Mouse (Mus musculus) duodenum, adult 2 months (tissue): ENCODE data around the gene Gm11562. TPM values are rescaled to one million over a fixed set of nuclear protein-coding genes. Genes with fewer than 3 reads are reported as not detected.

Experiments used
- polyA plus RNA-seq: library from polyadenylated mRNA; depleted of rRNA; stranded (reverse); fragments of >200 nt; gene quantifications from 2 replicates; pipeline ENCODE4 v1.2.3, GENCODE M21; 2012; ENCODE audit warnings: low replicate concordance; rRNA removed

Gene Gm11562
- polyA plus RNA-seq = not detected in 2 replicates

DNA sequence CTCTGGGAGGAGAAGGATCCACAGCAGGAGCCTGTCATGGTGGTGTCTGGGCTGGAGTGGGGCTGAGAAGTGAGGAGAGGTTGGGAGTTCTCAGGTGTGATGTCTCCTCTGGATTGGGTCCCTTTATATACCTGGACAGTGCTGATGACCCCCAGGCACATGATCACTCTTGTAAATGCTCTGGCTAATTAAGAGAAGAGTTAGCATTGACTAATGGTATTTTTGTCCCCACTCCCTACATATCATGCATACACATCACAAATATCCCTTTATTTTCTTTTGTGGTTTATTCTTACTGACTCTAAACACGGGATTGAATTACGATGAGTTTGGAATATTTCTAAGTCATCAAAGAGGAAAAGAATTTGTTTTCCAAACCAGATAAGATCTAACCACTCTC, at the start of gene Gm11562:
Gene Gm11562 (minus strand): TSS at position 101 of the 400 bp plus-strand sequence.

DNA sequence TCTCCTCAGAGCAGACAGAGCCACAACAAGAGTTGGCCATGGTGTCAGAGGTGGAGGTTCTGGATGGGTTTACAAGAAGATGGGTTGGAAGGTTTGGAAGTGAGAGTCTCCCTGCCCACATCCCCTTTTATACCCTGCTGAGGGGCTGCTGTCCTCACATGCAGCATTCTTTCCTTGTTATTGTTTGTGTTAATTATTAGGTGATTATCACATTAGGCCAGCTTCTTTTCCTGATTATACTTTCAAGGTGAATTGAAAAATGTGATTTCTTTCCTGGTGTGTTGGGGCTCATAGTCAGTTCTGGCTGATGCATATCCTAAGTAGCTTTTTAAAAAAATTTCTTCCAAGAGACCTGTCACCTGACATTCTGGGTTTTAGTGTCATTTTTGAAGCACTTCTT, 45.6 kb upstream of the Gm11562 start, which contains the start of gene Krtap4-6:
Gene Krtap4-6 (minus strand): TSS at position 101 of the 400 bp plus-strand sequence.

DNA sequence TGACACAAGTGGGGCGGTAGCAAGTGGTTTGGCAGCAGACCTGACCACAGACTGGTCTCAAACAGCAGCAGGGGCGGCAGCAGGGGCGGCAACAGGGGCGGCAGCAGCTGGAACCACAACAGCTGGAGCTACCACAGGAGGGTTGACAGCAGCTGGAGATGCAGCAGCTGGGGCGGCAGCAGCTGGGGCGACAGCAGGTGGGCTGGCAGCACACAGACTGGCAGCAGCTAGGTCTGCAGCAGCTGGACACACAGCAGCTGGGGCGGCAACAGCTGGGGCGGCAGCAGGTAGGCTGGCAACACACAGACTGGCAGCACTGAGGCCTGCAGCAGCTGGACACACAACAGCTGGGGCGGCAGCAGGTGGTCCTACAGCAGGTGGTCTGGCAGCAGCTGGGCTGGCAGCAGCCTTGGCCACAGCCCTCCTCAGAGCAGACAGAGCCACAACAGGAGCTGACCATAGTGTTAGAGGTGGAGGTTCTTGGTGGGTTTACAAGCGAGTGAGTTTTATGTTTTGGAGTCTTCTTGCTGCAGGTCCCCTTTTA, 38.3 kb upstream of the Gm11562 start, which contains the start of gene Gm11563:
Gene Gm11563 (minus strand): TSS at position 494 of the 544 bp plus-strand sequence.

DNA sequence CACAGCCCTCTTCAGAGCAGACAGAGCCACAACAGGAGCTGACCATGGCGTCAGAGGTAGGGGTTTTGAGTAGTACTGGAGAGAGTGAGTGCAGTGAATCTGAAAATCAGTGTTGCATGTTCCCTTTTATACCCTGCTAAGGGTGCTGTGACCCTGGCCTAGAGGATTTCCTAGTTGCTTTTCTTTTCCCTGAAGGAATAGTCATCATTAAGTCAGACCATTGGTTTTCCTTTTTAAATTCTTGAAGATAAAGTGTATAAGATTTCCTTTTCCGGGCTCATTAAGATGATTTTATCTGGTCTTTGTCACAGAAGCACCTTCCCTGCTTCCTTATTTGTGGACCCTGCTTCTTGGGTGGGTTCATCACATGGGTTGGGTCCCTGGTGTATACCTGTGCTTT, 29.9 kb upstream of the Gm11562 start, which contains the start of gene Gm11555:
Gene Gm11555 (minus strand): TSS at position 101 of the 400 bp plus-strand sequence.

DNA sequence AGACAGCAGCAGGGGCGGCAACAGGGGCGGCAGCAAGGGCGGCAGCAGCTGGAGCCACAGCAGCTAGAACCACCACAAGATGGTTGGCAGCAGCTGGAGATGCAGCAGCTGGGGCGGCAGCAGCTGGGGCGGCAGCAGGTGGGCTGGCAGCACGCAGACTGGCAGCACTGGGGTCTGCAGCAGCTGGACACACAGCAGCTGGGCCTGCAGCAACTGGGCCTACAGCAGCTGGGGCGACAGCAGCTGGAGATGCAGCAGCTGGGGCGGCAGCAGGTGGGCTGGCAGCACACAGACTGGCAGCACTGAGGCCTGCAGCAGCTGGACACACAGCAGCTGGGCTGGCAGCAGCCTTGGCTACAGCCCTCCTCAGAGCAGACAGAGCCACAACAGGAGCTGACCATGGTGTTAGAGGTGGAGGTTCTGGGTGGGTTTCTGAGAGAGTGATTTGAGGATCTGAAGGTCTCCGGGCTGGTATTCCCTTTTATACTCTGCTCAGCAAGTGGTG, 23.5 kb upstream of the Gm11562 start, which contains the start of gene Krtap4-7:
Gene Krtap4-7 (minus strand): TSS at position 455 of the 505 bp plus-strand sequence.

GRCm38 (mm10) chr11:99634653-99635134, 14.5 kb upstream of the Gm11562 start, which contains the start of gene Krtap4-2:
TSS of gene Krtap4-2 (minus strand) at chr11:99635084.

DNA sequence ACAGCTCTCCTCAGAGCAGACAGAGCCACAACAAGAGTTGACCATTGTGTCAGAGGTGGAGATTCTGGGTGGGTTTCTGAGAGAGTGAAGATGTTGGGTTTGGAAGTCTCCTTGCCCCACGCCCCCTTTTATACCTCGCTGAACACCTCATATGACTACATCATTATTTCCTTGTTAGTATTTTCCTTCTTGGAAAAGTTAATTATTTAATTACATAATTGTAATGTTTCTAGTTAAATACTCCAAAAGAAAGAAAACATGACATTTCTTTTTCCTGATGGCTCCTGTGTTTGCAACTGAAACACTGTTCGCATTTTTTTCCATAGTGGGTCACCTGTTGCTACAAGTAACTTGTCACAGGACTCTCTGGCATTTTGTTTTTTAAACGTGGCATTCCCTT, 7.9 kb upstream of the Gm11562 start, which contains the start of gene Krtap4-1:
Gene Krtap4-1 (minus strand): TSS at position 101 of the 400 bp plus-strand sequence.

DNA sequence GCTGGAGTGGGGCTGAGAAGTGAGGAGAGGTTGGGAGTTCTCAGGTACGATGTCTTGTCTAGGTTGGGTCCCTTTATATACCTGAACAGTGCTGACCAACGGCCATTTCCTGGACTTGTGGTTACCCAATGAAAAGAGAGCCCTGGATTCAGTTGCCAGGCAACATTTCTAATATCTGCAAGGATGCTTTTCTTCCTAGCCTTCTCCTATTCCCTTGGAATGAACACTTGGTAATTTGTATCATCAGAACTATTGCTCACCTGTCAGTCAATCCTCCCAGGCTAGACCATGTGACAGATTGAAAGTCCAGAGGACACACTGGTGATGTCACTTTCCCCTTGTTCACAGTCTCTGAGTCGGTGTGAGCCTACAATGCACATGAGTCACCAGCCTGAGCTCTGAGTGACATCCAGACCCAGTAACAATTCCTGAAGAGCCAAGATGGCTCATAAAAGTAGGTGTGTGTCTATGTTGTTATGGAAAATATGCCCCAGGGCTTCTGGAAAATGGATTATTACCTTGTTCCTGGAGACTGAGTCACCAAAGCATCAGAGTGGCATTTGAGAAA, 5.4 kb downstream of the Gm11562 start, which contains the start of gene Krtap2-4:
Gene Krtap2-4 (minus strand): TSS at position 51 of the 568 bp plus-strand sequence.

DNA sequence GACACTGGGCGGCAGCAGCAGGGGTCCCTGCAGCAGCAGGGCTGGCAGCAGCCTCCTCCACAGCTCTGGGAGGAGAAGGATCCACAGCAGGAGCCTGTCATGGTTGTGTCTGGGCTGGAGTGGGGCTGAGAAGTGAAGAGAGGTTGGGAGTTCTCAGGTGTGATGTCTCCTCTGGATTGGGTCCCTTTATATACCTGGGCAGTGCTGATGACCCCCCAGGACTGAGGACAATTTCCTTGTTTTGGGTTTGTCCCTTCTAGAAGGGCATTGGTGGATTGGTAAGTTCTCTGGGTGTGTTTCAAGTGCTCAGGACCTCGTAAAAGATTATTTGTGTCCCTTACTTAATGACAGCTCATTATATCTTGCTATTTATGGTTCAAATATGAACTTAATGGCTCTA, 10.1 kb downstream of the Gm11562 start, which contains the start of gene Gm11937:
Gene Gm11937 (minus strand): TSS at position 101 of the 400 bp plus-strand sequence.

GRCm38 (mm10) chr11:99603208-99603607, 17.0 kb downstream of the Gm11562 start, which contains the start of gene Gm11938:
TSS of gene Gm11938 (minus strand) at chr11:99603308.

DNA sequence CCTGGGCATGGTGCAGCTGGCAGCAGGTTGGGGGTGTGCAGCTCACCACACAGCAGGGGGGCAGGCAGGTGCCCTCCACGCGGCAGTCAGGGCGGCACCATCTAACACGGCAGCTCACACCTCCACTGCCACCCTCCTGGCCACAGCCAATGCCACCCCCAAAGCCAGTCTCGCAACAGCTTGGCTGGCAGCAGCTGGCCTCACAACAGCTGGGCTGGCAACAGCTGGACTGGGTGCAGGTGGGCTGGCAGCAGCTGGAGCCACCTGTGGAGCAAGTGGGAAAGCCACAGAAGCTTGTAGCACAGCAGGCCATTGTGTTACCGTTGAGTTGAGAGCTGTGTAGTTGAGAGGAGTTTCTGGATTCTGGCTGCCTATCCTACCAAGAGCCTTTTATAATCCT, 22.5 kb downstream of the Gm11562 start, which contains the start of gene Krtap9-3:
Gene Krtap9-3 (minus strand): TSS at position 364 of the 400 bp plus-strand sequence.

DNA sequence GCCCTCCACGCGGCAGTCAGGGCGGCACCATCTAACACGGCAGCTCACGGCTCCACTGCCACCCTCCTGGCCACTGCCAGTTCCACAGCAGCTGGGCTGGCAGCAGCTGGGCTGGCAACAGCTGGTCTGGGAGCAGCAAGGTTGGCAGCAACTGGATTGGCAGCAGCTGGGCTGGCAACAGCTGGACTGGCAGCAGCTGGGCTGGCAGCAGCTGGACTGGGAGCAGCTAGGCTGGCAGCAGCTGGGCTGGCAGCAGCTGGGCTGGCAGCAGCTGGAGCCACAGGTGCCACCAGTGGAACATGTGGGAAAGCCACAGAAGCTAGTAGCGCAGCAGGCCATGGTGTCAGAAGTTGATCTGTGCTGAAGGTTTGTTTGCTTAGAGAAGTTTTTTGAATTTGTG, 29.3 kb downstream of the Gm11562 start, which contains the start of gene Krtap1-3:
Gene Krtap1-3 (minus strand): TSS at position 359 of the 400 bp plus-strand sequence.

GRCm38 (mm10) chr11:99583245-99583704, 37.0 kb downstream of the Gm11562 start, which contains the start of gene Krtap1-4:
TSS of gene Krtap1-4 (minus strand) at chr11:99583654.

DNA sequence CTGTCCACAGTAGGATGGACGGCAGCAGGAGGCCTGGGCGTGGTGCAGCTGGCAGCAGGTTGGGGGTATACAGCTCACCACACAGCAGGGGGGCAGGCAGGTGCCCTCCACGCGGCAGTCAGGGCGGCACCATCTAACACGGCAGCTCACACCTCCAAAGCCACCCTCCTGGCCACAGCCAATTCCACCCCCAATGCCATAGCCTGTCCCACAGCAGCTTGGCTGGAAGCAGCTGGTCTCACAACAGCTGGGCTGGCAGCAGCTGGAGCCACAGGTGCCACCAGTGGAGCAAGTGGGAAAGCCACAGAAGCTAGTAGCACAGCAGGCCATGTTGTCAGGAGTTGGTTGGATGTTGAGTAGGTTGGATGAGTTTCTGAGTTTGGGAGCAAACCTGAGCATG, 39.6 kb downstream of the Gm11562 start, which contains the start of gene Krtap1-5:
Gene Krtap1-5 (minus strand): TSS at position 381 of the 400 bp plus-strand sequence.

Other genes starting within 250 kb of the Gm11562 start
- gene Krt28, start 245.5 kb downstream of the Gm11562 start, polyA plus RNA-seq = 0.15 TPM in 1 of 2 replicates, not detected in the other
- 0.22 and 0.31 TPM in 2 replicates for gene Krt10, start 231.1 kb downstream of the Gm11562 start, polyA plus RNA-seq
- 2.3 and 5.4 TPM in 2 replicates for gene Krt12, start 198.2 kb downstream of the Gm11562 start, polyA plus RNA-seq
- gene Krt20, start 182.3 kb downstream of the Gm11562 start, polyA plus RNA-seq = 90.1 and 382 TPM in 2 replicates
- 2.5 and 23.6 TPM in 2 replicates for gene Krt23, start 127.3 kb downstream of the Gm11562 start, polyA plus RNA-seq
- gene Krt39, start 99.1 kb downstream of the Gm11562 start, polyA plus RNA-seq = not detected in 2 replicates
- gene Krt40, start 77.3 kb downstream of the Gm11562 start, polyA plus RNA-seq = not detected in 2 replicates
- gene Krtap3-3, start 69.6 kb downstream of the Gm11562 start, polyA plus RNA-seq = not detected in 2 replicates
- not detected in 2 replicates for gene Krtap3-2, start 63.6 kb downstream of the Gm11562 start, polyA plus RNA-seq
- not detected in 2 replicates for gene Gm11939, start 61.0 kb downstream of the Gm11562 start, polyA plus RNA-seq
- gene Krtap3-1, start 53.8 kb downstream of the Gm11562 start, polyA plus RNA-seq = 0.21 TPM in 1 of 2 replicates, not detected in the other
- not detected in 2 replicates for gene Krtap1-5, start 39.4 kb downstream of the Gm11562 start, polyA plus RNA-seq
- gene Krtap1-4, start 36.8 kb downstream of the Gm11562 start, polyA plus RNA-seq = not detected in 2 replicates
- not detected in 2 replicates for gene Krtap1-3, start 29.1 kb downstream of the Gm11562 start, polyA plus RNA-seq
- not detected in 2 replicates for gene Krtap9-3, start 22.3 kb downstream of the Gm11562 start, polyA plus RNA-seq
- not detected in 2 replicates for gene Gm11938, start 17.1 kb downstream of the Gm11562 start, polyA plus RNA-seq
- not detected in 2 replicates for gene Gm11937, start 10.2 kb downstream of the Gm11562 start, polyA plus RNA-seq
- gene Krtap2-4, start 5.6 kb downstream of the Gm11562 start, polyA plus RNA-seq = 0.27 TPM in 1 of 2 replicates, not detected in the other
- gene Krtap4-1, start 7.8 kb upstream of the Gm11562 start, polyA plus RNA-seq = not detected in 2 replicates
- not detected in 2 replicates for gene Krtap4-2, start 14.6 kb upstream of the Gm11562 start, polyA plus RNA-seq
- gene Krtap4-7, start 23.7 kb upstream of the Gm11562 start, polyA plus RNA-seq = not detected in 2 replicates
- gene Gm11555, start 29.8 kb upstream of the Gm11562 start, polyA plus RNA-seq = not detected in 2 replicates
- gene Gm11563, start 38.5 kb upstream of the Gm11562 start, polyA plus RNA-seq = not detected in 2 replicates
- gene Krtap4-6, start 45.5 kb upstream of the Gm11562 start, polyA plus RNA-seq = not detected in 2 replicates
- not detected in 2 replicates for gene Gm14190, start 70.3 kb upstream of the Gm11562 start, polyA plus RNA-seq
- gene Gm14180, start 113.9 kb upstream of the Gm11562 start, polyA plus RNA-seq = not detected in 2 replicates
- not detected in 2 replicates for gene Gm11595, start 152.5 kb upstream of the Gm11562 start, polyA plus RNA-seq
- gene Krtap4-8, start 160.3 kb upstream of the Gm11562 start, polyA plus RNA-seq = not detected in 2 replicates
- gene Krtap4-9, start 164.8 kb upstream of the Gm11562 start, polyA plus RNA-seq = not detected in 2 replicates
- gene Gm11596, start 173.0 kb upstream of the Gm11562 start, polyA plus RNA-seq = not detected in 2 replicates
- not detected in 2 replicates for gene Gm11569, start 178.5 kb upstream of the Gm11562 start, polyA plus RNA-seq
- gene Gm11554, start 184.0 kb upstream of the Gm11562 start, polyA plus RNA-seq = not detected in 2 replicates
- gene Krtap4-13, start 189.5 kb upstream of the Gm11562 start, polyA plus RNA-seq = not detected in 2 replicates
- not detected in 2 replicates for gene Gm11564, start 195.2 kb upstream of the Gm11562 start, polyA plus RNA-seq
- gene 2300003K06Rik, start 217.6 kb upstream of the Gm11562 start, polyA plus RNA-seq = not detected in 2 replicates
- 1.4 TPM in 1 of 2 replicates, not detected in the other for gene Krtap4-16, start 231.2 kb upstream of the Gm11562 start, polyA plus RNA-seq
- not detected in 2 replicates for gene Gm11568, start 237.5 kb upstream of the Gm11562 start, polyA plus RNA-seq
- not detected in 2 replicates for gene Gm11559, start 244.0 kb upstream of the Gm11562 start, polyA plus RNA-seq